Mouse (Mus musculus): ENCODE measurements around the gene Ano10. TPM values are rescaled to one million over a fixed set of nuclear protein-coding genes. Genes with fewer than 3 reads are reported as not detected.
A peak's percentile ranks its signal among the peaks of the same experiment; 100 is the strongest.

Ano10 gene
- polyA plus RNA-seq, 1 experiment from 2014 or later, result 32.6 TPM

GRCm38 (mm10) chr9:122263140-122263539 is 31.1 kb downstream of the Ano10 start:
- Histone ChIP-seq H3K9ac (ENCODE audit: low read depth, low read length) (no peak overlapping the region), H3K27ac (no peak overlapping the region), H3K4me3 (replicated peaks; ENCODE audit: low read depth, low read length) (no peak overlapping the region), H3K4me2 (ENCODE audit: low read length) (no peak overlapping the region), H3K4me1 (replicated peaks; ENCODE audit: insufficient read depth, low read length) (no peaks in the 10 kb centered on the region), H3K9me3 (replicated peaks; ENCODE audit: low read length) (no peaks in the 10 kb centered on the region), H3K27me3 (ENCODE audit: insufficient read depth, low read length) (no peaks in the 10 kb centered on the region), H3K36me3 (ENCODE audit: insufficient read depth, low read length) (0 out of 2 replicates have a peak, but pooled peaks cover 9% of the 10 kb centered on the region)
- DNase-seq (ENCODE audit: low spot score), result no peak
- TF ChIP-seq CTCF (IDR thresholded peaks at IDR 0.05; ENCODE audit: low read depth), result no peak
- ATAC-seq (replicated peaks; ENCODE audit: low FRiP score, low read depth), result no peak

GRCm38 (mm10) chr9:122254386-122254785 is 39.8 kb downstream of the Ano10 start:
- Histone ChIP-seq H3K4me2 (ENCODE audit: low read length) (no peak overlapping the region), H3K36me3 (ENCODE audit: insufficient read depth, low read length) (peaks cover 20% of the 10 kb centered on the region), H3K27ac (no peak overlapping the region), H3K9ac (ENCODE audit: low read depth, low read length) (no peak overlapping the region), H3K4me3 (replicated peaks; ENCODE audit: low read depth, low read length) (no peak overlapping the region), H3K27me3 (ENCODE audit: insufficient read depth, low read length) (no peaks in the 10 kb centered on the region), H3K9me3 (replicated peaks; ENCODE audit: low read length) (no peaks in the 10 kb centered on the region), H3K4me1 (replicated peaks; ENCODE audit: insufficient read depth, low read length) (no peaks in the 10 kb centered on the region)
- 90% methylated on average over 3 of the region's 3 CpGs for WGBS
- ATAC-seq (replicated peaks; ENCODE audit: low FRiP score, low read depth) (no peak), DNase-seq (ENCODE audit: low spot score) (no peak)
- TF ChIP-seq CTCF (IDR thresholded peaks at IDR 0.05; ENCODE audit: low read depth), result no peak

- no peaks in the 10 kb centered on the region for H3K9me3 ChIP-seq (replicated peaks; ENCODE audit: low read length)
- H3K27me3 ChIP-seq (ENCODE audit: insufficient read depth, low read length), result no peaks in the 10 kb centered on the region
- TF ChIP-seq CTCF (IDR thresholded peaks at IDR 0.05; ENCODE audit: low read depth), result peak; percentile 19; the same call in 1 of the 2 replicates
- peaks cover 20% of the 10 kb centered on the region for H3K36me3 ChIP-seq (ENCODE audit: insufficient read depth, low read length)
- H3K9ac ChIP-seq (ENCODE audit: low read depth, low read length), result no peak overlapping the region
- ATAC-seq (replicated peaks; ENCODE audit: low FRiP score, low read depth), result no peak
- H3K4me2 ChIP-seq (ENCODE audit: low read length), result no peak overlapping the region
- no peak overlapping the region for H3K27ac ChIP-seq
- no peaks in the 10 kb centered on the region for H3K4me1 ChIP-seq (replicated peaks; ENCODE audit: insufficient read depth, low read length)
- DNase-seq (ENCODE audit: low spot score), result no peak
- no peak overlapping the region for H3K4me3 ChIP-seq (replicated peaks; ENCODE audit: low read depth, low read length)
- WGBS, result 86% methylated on average over 1 of the region's 1 CpGs
Observed at GRCm38 (mm10) chr9:122252113-122252512, 42.1 kb downstream of the Ano10 start.

- ATAC-seq (replicated peaks; ENCODE audit: low FRiP score, low read depth) (no peak), DNase-seq (ENCODE audit: low spot score) (peak; percentile 72)
- 40% methylated on average over 8 of the region's 8 CpGs for WGBS
- Histone ChIP-seq H3K9me3 (replicated peaks; ENCODE audit: low read length) (no peaks in the 10 kb centered on the region), H3K4me3 (replicated peaks; ENCODE audit: low read depth, low read length) (no peak overlapping the region), H3K4me1 (replicated peaks; ENCODE audit: insufficient read depth, low read length) (no peaks in the 10 kb centered on the region), H3K9ac (ENCODE audit: low read depth, low read length) (no peak overlapping the region), H3K27ac (no peak overlapping the region), H3K27me3 (ENCODE audit: insufficient read depth, low read length) (no peaks in the 10 kb centered on the region), H3K4me2 (ENCODE audit: low read length) (no peak overlapping the region), H3K36me3 (ENCODE audit: insufficient read depth, low read length) (peaks cover 11% of the 10 kb centered on the region)
- peak; percentile 79 for TF ChIP-seq CTCF (IDR thresholded peaks at IDR 0.05; ENCODE audit: low read depth)
Observed at GRCm38 (mm10) chr9:122248168-122248567, 46.1 kb downstream of the Ano10 start.

GRCm38 (mm10) chr9:122247430-122248027 is 46.7 kb downstream of the Ano10 start:
- ATAC-seq (replicated peaks; ENCODE audit: low FRiP score, low read depth) (no peak; the same call in 1 of the 2 replicates), DNase-seq (ENCODE audit: low spot score) (peak; percentile 86)
- H3K27me3 ChIP-seq (ENCODE audit: insufficient read depth, low read length), result no peaks in the 10 kb centered on the region
- 45% methylated on average over 13 of the region's 13 CpGs for WGBS
- H3K9ac ChIP-seq (ENCODE audit: low read depth, low read length), result no peak overlapping the region
- no peaks in the 10 kb centered on the region for H3K4me1 ChIP-seq (replicated peaks; ENCODE audit: insufficient read depth, low read length)
- H3K27ac ChIP-seq, result no peak overlapping the region
- peaks cover 11% of the 10 kb centered on the region for H3K36me3 ChIP-seq (ENCODE audit: insufficient read depth, low read length)
- no peak overlapping the region for H3K4me3 ChIP-seq (replicated peaks; ENCODE audit: low read depth, low read length)
- H3K4me2 ChIP-seq (ENCODE audit: low read length), result no peak overlapping the region
- peak; percentile 87 for TF ChIP-seq CTCF (IDR thresholded peaks at IDR 0.05; ENCODE audit: low read depth)
- H3K9me3 ChIP-seq (replicated peaks; ENCODE audit: low read length), result no peaks in the 10 kb centered on the region

GRCm38 (mm10) chr9:122245879-122246278 is 48.3 kb downstream of the Ano10 start:
- TF ChIP-seq CTCF (IDR thresholded peaks at IDR 0.05; ENCODE audit: low read depth), result no peak
- no peaks in the 10 kb centered on the region for H3K9me3 ChIP-seq (replicated peaks; ENCODE audit: low read length)
- no peak overlapping the region for H3K4me2 ChIP-seq (ENCODE audit: low read length)
- no peak overlapping the region for H3K9ac ChIP-seq (ENCODE audit: low read depth, low read length)
- H3K36me3 ChIP-seq (ENCODE audit: insufficient read depth, low read length), result peaks cover 2% of the 10 kb centered on the region; the same call in 1 of the 2 replicates
- no peak overlapping the region for H3K27ac ChIP-seq
- ATAC-seq (replicated peaks; ENCODE audit: low FRiP score, low read depth) (no peak), DNase-seq (ENCODE audit: low spot score) (no peak)
- H3K4me1 ChIP-seq (replicated peaks; ENCODE audit: insufficient read depth, low read length), result no peaks in the 10 kb centered on the region
- H3K27me3 ChIP-seq (ENCODE audit: insufficient read depth, low read length), result no peaks in the 10 kb centered on the region
- 88% methylated on average over 8 of the region's 8 CpGs for WGBS
- no peak overlapping the region for H3K4me3 ChIP-seq (replicated peaks; ENCODE audit: low read depth, low read length)

- no peak overlapping the region for H3K9ac ChIP-seq (ENCODE audit: low read depth, low read length)
- H3K9me3 ChIP-seq (replicated peaks; ENCODE audit: low read length), result no peaks in the 10 kb centered on the region
- no peak overlapping the region for H3K27ac ChIP-seq
- DNase-seq (ENCODE audit: low spot score), result no peak
- no peaks in the 10 kb centered on the region for H3K36me3 ChIP-seq (ENCODE audit: insufficient read depth, low read length)
- ATAC-seq (replicated peaks; ENCODE audit: low FRiP score, low read depth), result no peak
- no peaks in the 10 kb centered on the region for H3K27me3 ChIP-seq (ENCODE audit: insufficient read depth, low read length)
- TF ChIP-seq CTCF (IDR thresholded peaks at IDR 0.05; ENCODE audit: low read depth), result no peak
- 82% methylated on average over 4 of the region's 4 CpGs for WGBS
- H3K4me2 ChIP-seq (ENCODE audit: low read length), result no peak overlapping the region
- H3K4me1 ChIP-seq (replicated peaks; ENCODE audit: insufficient read depth, low read length), result no peaks in the 10 kb centered on the region
- H3K4me3 ChIP-seq (replicated peaks; ENCODE audit: low read depth, low read length), result no peak overlapping the region
Observed at GRCm38 (mm10) chr9:122245471-122245870, 48.8 kb downstream of the Ano10 start.

All from kidney, postnatal 0 days (tissue).